Mouse (Mus musculus) limb, embryonic 15.5 days (tissue): ENCODE measurements at regions not wholly inside any gene's neighbourhood (a gene's known extent, or its start where the extent isn't known, plus 50 kb on each side); places are given as distances from the start of the nearest gene placed in this dataset.

ENCODE experiments used
- ATAC-seq: fragments of 200-750 bp; cut with Nextera tagmentation; 2 replicates; pipeline ENCODE4 v1.8.0; 2017; ENCODE audit warnings: low read depth, moderate TSS enrichment; ENCODE audit not compliant: insufficient number of reproducible peaks, low FRiP score, low TSS enrichment
- H3K27ac ChIP-seq: fragments of 300-500 bp; sonication (generic); 2 replicates; pipeline ENCODE4 v1.5.1; 2015; ENCODE audit warnings: moderate library complexity, mild to moderate bottlenecking, inconsistent platforms
- H3K27me3 ChIP-seq: fragments of 300-500 bp; sonication (generic); 2 replicates; pipeline ENCODE4 v1.6.1; 2015; ENCODE audit warnings: inconsistent platforms
- H3K36me3 ChIP-seq: fragments of 300-500 bp; sonication (generic); 2 replicates; pipeline ENCODE4 v1.6.1; 2015; ENCODE audit warnings: inconsistent platforms
- H3K4me1 ChIP-seq: fragments of 300-500 bp; sonication (generic); 2 replicates; pipeline ENCODE4 v1.6.1; 2015; ENCODE audit warnings: inconsistent platforms
- H3K4me2 ChIP-seq: fragments of 300-500 bp; sonication (generic); 2 replicates; pipeline ENCODE4 v1.6.1; 2015; ENCODE audit warnings: mild to moderate bottlenecking, inconsistent platforms
- H3K4me3 ChIP-seq: fragments of 300-500 bp; sonication (generic); 2 replicates; pipeline ENCODE4 v1.5.1; 2015; ENCODE audit warnings: mild to moderate bottlenecking, inconsistent platforms
- H3K9ac ChIP-seq: fragments of 300-500 bp; sonication (generic); 2 replicates; pipeline ENCODE4 v1.6.1; 2015; ENCODE audit warnings: inconsistent platforms
- H3K9me3 ChIP-seq: fragments of 300-500 bp; sonication (generic); 2 replicates; pipeline ENCODE4 v1.6.1; 2016; ENCODE audit warnings: inconsistent platforms
- WGBS: fragments of 180-500 bp; shearing (Covaris S2); methylation state at CpG from one replicate; pipeline ENCODE4 v1.1.7; 2015; 5-methylcytosine and 5-hydroxymethylcytosine counted together

DNA sequence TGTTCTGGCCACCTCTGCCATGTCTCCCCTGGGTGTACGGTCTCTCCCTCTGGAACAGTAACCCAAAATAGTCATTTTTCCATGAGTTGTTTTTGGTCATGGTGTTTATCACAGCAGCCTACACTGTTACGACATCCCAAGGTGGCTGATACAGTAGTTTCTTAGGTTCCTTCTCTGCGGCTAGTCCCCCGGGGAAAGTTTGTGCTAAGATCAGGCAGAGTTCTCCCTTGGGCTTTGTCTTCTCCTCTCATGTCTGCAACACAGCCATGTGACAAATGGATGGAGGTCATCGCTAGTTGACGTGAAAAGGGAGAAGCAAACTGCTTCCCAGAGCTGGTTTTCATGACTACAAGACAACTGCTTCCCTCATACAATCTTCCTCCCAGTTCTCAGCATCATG lies 56.9 kb upstream of the Serp2 start:
- no peak for ATAC-seq
- Histone ChIP-seq H3K27me3 (no peaks in the 10 kb centered on the region), H3K4me3 (no peak overlapping the region), H3K36me3 (no peaks in the 10 kb centered on the region), H3K4me2 (no peak overlapping the region), H3K9ac (no peak overlapping the region), H3K4me1 (peaks cover 37% of the 10 kb centered on the region), H3K27ac (no peak overlapping the region), H3K9me3 (no peaks in the 10 kb centered on the region)
- WGBS: 91% methylated on average over 6 of the region's 6 CpGs

DNA sequence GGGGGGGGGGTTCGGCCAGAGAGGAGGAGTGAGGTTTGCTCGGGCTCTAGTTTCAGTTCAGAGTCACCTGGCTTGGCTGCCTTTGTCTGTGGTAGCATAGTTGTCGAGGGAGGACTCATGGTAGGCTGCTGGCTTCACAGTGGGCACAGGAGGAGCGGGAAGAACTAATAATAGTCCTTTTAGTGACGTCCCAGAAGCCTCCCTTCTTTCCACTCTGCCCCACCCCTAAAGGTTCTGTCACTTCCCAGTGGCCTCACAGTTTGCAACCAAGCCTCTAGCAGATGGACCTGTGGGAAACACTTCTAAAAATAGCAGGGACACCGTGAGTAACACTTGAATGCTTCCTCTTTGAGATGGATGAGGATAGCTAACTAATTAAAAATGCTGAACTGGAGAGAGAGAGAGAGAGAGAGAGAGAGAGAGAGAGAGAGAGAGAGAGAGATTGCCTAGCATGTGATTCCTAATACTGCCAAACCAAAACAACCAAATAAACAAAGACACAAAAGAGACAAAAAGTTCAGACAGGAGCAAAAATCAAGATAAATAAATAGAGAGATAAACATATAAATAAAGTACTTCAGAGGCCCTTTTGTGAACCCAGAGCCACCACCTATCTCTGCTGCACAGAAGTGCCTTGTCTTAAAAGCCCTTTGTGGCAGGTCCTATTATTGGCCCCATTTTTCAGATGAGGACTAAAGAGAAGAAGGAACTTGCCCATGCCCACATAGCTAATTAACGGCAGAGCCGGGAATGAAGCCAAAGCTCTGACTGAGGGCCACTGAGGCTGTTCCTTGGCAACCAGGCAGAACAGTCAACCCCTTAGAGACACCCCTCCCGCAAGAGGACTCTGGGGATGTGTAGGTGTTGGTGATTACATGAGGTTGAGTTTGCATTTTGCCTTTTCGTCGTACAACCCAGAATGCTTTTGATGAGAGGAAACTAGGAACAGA lies 54.0 kb upstream of the Serp2 start:
- WGBS: 33% methylated on average over 11 of the region's 11 CpGs
- Histone ChIP-seq H3K27ac (no peak overlapping the region), H3K36me3 (no peaks in the 10 kb centered on the region), H3K4me1 (peaks cover 15% of the 10 kb centered on the region), H3K9me3 (no peaks in the 10 kb centered on the region), H3K4me3 (no peak overlapping the region), H3K9ac (no peak overlapping the region), H3K27me3 (no peaks in the 10 kb centered on the region), H3K4me2 (no peak overlapping the region)
- ATAC-seq: peak; percentile 48; the same call in 1 of the 2 replicates
